Mouse (Mus musculus): ENCODE data around the gene Kmt5a. TPM values are rescaled to one million over a fixed set of nuclear protein-coding genes. Genes with fewer than 3 reads are reported as not detected.

Gene Kmt5a
- 10 to 100 TPM; 55.1 to 67.8 TPM for total RNA-seq (2021)

GRCm38 (mm10) chr5:124439447-124440093, at the start of gene Kmt5a:
Kmt5a (plus strand) TSS chr5:124439930.
- intact Hi-C loops (cut with DNase I), result no loop called here
- peak; percentile 93 to 96 for DNase-seq (ENCODE audit: low spot score in 2 of 2)

GRCm38 (mm10) chr5:124392412-124392811, 47.3 kb upstream of the Kmt5a start:
- DNase-seq (ENCODE audit: low spot score in 2 of 2), result no peak
- intact Hi-C loops (cut with DNase I), result no loop called here

GRCm38 (mm10) chr5:124393726-124394125, 46.0 kb upstream of the Kmt5a start:
- intact Hi-C loops (cut with DNase I), result no loop called here

GRCm38 (mm10) chr5:124410808-124411207, 28.9 kb upstream of the Kmt5a start:
- no peak for DNase-seq (ENCODE audit: low spot score in 2 of 2)
- intact Hi-C loops (cut with DNase I), result no loop called here

More at GRCm38 (mm10) chr5:124393726-124394125, 46.0 kb upstream of the Kmt5a start:
- DNase-seq (ENCODE audit: low spot score in 2 of 2), result no peak

- no peak for DNase-seq (ENCODE audit: low spot score in 2 of 2)
- intact Hi-C loops (cut with DNase I), result no loop called here
Measured at GRCm38 (mm10) chr5:124412163-124412562, 27.6 kb upstream of the Kmt5a start.

- DNase-seq (ENCODE audit: low spot score in 2 of 2), result no peak
- intact Hi-C loops (cut with DNase I), result loop anchor here (5.0 kb wide), 1 partner anchor 47 kb away; no protein-coding TSS in a partner anchor
Measured at GRCm38 (mm10) chr5:124418903-124419302, 20.8 kb upstream of the Kmt5a start.

- DNase-seq (ENCODE audit: low spot score in 2 of 2), result no peak
- intact Hi-C loops (cut with DNase I), result no loop called here
Measured at GRCm38 (mm10) chr5:124421786-124422185, 17.9 kb upstream of the Kmt5a start.

- intact Hi-C loops (cut with DNase I), result loop anchor here (2.0 kb wide), 1 partner anchor 115 kb away; no protein-coding TSS in a partner anchor
- DNase-seq (ENCODE audit: low spot score in 2 of 2), result no peak
Measured at GRCm38 (mm10) chr5:124424200-124424722, 15.5 kb upstream of the Kmt5a start.

- intact Hi-C loops (cut with DNase I), result loop anchor here (2.0 kb wide), 1 partner anchor 114 kb away; no protein-coding TSS in a partner anchor
- peak in 1 of 2 experiments; percentile 32 for DNase-seq (ENCODE audit: low spot score in 2 of 2)
Measured at GRCm38 (mm10) chr5:124424723-124425411, 14.9 kb upstream of the Kmt5a start.

- intact Hi-C loops (cut with DNase I), result loop anchor here (2.0 kb wide), 1 partner anchor 113 kb away; no protein-coding TSS in a partner anchor
- peak; percentile 91 for DNase-seq (ENCODE audit: low spot score in 2 of 2)
Measured at GRCm38 (mm10) chr5:124425412-124426259, 14.1 kb upstream of the Kmt5a start, which contains the start of gene Sbno1. Sbno1 (minus strand) TSS chr5:124426001.

GRCm38 (mm10) chr5:124426475-124427071, 13.2 kb upstream of the Kmt5a start:
- no peak for DNase-seq (ENCODE audit: low spot score in 2 of 2)
- intact Hi-C loops (cut with DNase I), result no loop called here

- peak; percentile 53 to 71 for DNase-seq (ENCODE audit: low spot score in 2 of 2)
- intact Hi-C loops (cut with DNase I), result no loop called here
Measured at GRCm38 (mm10) chr5:124432398-124433012, 7.2 kb upstream of the Kmt5a start.

GRCm38 (mm10) chr5:124433048-124433447, 6.7 kb upstream of the Kmt5a start:
- no peak for DNase-seq (ENCODE audit: low spot score in 2 of 2)
- intact Hi-C loops (cut with DNase I), result no loop called here

- no peak for DNase-seq (ENCODE audit: low spot score in 2 of 2)
- intact Hi-C loops (cut with DNase I), result no loop called here
Measured at GRCm38 (mm10) chr5:124438229-124438628, 1.5 kb upstream of the Kmt5a start.

- intact Hi-C loops (cut with DNase I), result no loop called here
- DNase-seq (ENCODE audit: low spot score in 2 of 2), result no peak
Measured at GRCm38 (mm10) chr5:124438746-124439145, 984 bp upstream of the Kmt5a start.

GRCm38 (mm10) chr5:124440094-124440701, 468 bp downstream of the Kmt5a start:
- no peak for DNase-seq (ENCODE audit: low spot score in 2 of 2)

GRCm38 (mm10) chr5:124442628-124443027, 2.9 kb downstream of the Kmt5a start:
- intact Hi-C loops (cut with DNase I), result no loop called here
- DNase-seq (ENCODE audit: low spot score in 2 of 2), result no peak

More at GRCm38 (mm10) chr5:124440094-124440701, 468 bp downstream of the Kmt5a start:
- intact Hi-C loops (cut with DNase I), result no loop called here

- intact Hi-C loops (cut with DNase I), result no loop called here
- DNase-seq (ENCODE audit: low spot score in 2 of 2), result no peak
Measured at GRCm38 (mm10) chr5:124444208-124444607, 4.5 kb downstream of the Kmt5a start.

Data from left cerebral cortex, postnatal 36 days (tissue).